Mouse (Mus musculus): ENCODE data around the gene Ccdc88c. TPM values are rescaled to one million over a fixed set of nuclear protein-coding genes. Genes with fewer than 3 reads are reported as not detected.
A peak's percentile ranks its signal among the peaks of the same experiment; 100 is the strongest.

Ccdc88c gene
- polyA plus RNA-seq, 1 experiment from 2014 or later: 6.7 TPM

DNA sequence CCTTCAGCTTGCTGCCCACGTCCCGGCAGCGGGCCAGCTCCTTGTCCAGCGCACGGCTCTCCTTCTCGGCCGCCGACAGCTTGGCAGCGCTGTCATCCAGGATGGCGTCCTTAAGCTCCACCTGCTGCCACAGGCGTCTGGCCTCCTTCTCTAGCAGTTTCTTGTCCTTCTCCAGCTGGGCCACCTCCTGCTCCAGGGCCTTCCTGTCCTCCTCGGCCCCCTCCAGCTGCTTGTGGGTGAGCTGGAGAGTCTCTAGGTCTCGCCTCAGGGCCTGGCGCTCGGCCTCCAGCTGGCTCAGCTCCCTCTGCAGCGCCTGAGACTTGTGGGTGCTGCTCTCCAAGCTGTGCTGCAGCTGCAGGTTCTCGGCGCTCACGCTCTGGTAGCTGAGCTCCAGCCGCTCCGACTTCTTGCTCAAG, 83.9 kb downstream of the Ccdc88c start:
- H3K4me3 ChIP-seq (replicated peaks): no peak overlapping the region
- H3K27ac ChIP-seq (replicated peaks): no peak overlapping the region
- no peaks in the 10 kb centered on the region for H3K36me3 ChIP-seq
- peaks cover 3% of the 10 kb centered on the region; the same call in 1 of the 2 replicates for H3K4me1 ChIP-seq
- H3K4me2 ChIP-seq (replicated peaks): no peak overlapping the region
- ATAC-seq (ENCODE audit: insufficient number of reproducible peaks, low FRiP score, low TSS enrichment, low read depth): no peak
- H3K27me3 ChIP-seq: no peaks in the 10 kb centered on the region
- H3K9ac ChIP-seq: no peak overlapping the region
- no peaks in the 10 kb centered on the region for H3K9me3 ChIP-seq (replicated peaks)
- 87% methylated on average over 21 of the region's 21 CpGs for WGBS

- Histone ChIP-seq H3K27ac (replicated peaks) (no peak overlapping the region), H3K4me2 (replicated peaks) (no peak overlapping the region), H3K27me3 (no peaks in the 10 kb centered on the region), H3K9me3 (replicated peaks) (no peaks in the 10 kb centered on the region), H3K36me3 (no peaks in the 10 kb centered on the region), H3K9ac (no peak overlapping the region), H3K4me3 (replicated peaks) (no peak overlapping the region), H3K4me1 (peaks cover 5% of the 10 kb centered on the region; the same call in 1 of the 2 replicates)
- ATAC-seq (ENCODE audit: insufficient number of reproducible peaks, low FRiP score, low TSS enrichment, low read depth): no peak
- 65% methylated on average over 4 of the region's 4 CpGs for WGBS
These were observed 85.7 kb downstream of the Ccdc88c start for GRCm38 (mm10) chr12:100943146-100943545.

- Histone ChIP-seq H3K27me3 (no peaks in the 10 kb centered on the region), H3K27ac (replicated peaks) (no peak overlapping the region), H3K4me2 (replicated peaks) (no peak overlapping the region), H3K9me3 (replicated peaks) (no peaks in the 10 kb centered on the region), H3K4me3 (replicated peaks) (no peak overlapping the region), H3K4me1 (peaks cover 17% of the 10 kb centered on the region), H3K9ac (no peak overlapping the region), H3K36me3 (no peaks in the 10 kb centered on the region)
- WGBS: 75% methylated on average over 3 of the region's 3 CpGs
- ATAC-seq (ENCODE audit: insufficient number of reproducible peaks, low FRiP score, low TSS enrichment, low read depth): no peak
These were observed 87.5 kb downstream of the Ccdc88c start for GRCm38 (mm10) chr12:100941361-100941760.

DNA sequence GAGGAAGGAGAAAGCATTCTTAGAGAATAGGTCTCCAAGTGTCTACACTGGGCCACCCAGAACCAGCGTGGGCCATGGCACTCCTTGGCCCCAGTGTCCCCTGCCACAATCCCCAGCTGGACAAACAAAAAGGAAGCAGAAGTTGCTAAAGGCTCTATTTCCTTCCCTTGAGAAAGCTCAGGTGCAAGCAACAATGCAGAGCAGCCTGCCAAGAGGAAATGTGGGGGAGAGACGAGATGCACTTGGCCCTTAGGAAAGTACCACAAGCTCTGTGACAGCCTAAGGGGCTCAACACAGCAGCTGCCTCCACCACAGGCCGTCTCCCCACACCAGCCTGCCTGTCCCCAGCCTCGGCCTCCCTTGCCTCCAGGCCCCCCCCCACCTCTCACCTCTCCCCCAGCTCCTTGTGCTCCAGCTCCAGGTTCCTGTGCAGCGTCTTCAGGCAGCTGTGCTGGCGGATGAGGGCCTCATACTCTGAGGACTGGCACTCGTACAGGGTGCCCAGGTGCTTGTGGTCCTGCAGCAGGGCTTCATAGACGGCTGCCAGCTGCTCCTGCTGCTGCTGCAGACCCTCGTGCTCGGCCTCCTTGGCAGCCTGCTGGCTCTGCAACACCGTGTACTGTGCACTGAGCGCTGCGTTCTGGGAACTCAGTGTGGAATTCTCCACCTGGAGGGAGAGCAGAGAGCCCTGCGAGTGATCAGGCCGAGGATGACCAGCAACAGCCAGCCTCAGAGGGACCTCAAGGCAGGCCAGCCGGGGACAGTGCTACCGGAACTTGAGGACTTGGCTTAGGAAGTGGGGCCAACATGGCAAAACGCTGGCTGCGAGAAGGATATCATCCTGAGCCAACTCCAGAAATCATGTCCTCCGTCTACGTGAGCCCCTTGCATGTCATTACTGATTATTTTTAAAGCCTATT, 91.2 kb downstream of the Ccdc88c start:
- Histone ChIP-seq H3K9ac (no peak overlapping the region), H3K9me3 (replicated peaks) (no peaks in the 10 kb centered on the region), H3K27ac (replicated peaks) (peak overlapping the region; percentile 24), H3K36me3 (no peaks in the 10 kb centered on the region), H3K27me3 (no peaks in the 10 kb centered on the region), H3K4me1 (peaks cover 17% of the 10 kb centered on the region), H3K4me2 (replicated peaks) (no peak overlapping the region), H3K4me3 (replicated peaks) (no peak overlapping the region)
- ATAC-seq (ENCODE audit: insufficient number of reproducible peaks, low FRiP score, low TSS enrichment, low read depth): peak; percentile 36
- 56% methylated on average over 21 of the region's 21 CpGs for WGBS

DNA sequence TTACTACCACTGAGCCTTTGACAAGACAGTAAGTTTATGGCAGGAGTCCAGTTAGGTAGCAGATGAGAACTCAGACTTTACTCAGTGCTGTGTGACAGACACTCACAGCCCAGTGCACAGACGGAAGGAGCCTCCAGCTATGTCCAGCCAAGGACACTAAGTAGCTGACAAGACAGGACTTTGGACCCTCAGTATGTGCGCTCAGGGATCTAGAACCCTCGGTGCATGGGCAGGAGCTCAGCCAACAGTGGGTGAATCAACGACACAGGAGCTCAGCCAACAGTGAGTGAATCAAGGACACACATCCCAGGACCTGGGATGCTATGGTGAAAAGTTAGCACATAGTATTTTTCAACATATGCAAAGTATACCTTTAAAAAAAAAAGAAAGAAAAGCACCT, 92.1 kb downstream of the Ccdc88c start:
- Histone ChIP-seq H3K9ac (no peak overlapping the region), H3K27ac (replicated peaks) (no peak overlapping the region), H3K4me1 (peaks cover 17% of the 10 kb centered on the region), H3K36me3 (no peaks in the 10 kb centered on the region), H3K27me3 (no peaks in the 10 kb centered on the region), H3K9me3 (replicated peaks) (no peaks in the 10 kb centered on the region), H3K4me3 (replicated peaks) (no peak overlapping the region), H3K4me2 (replicated peaks) (no peak overlapping the region)
- no peak; the same call in 1 of the 2 replicates for ATAC-seq (ENCODE audit: insufficient number of reproducible peaks, low FRiP score, low TSS enrichment, low read depth)
- 79% methylated on average over 4 of the region's 4 CpGs for WGBS

DNA sequence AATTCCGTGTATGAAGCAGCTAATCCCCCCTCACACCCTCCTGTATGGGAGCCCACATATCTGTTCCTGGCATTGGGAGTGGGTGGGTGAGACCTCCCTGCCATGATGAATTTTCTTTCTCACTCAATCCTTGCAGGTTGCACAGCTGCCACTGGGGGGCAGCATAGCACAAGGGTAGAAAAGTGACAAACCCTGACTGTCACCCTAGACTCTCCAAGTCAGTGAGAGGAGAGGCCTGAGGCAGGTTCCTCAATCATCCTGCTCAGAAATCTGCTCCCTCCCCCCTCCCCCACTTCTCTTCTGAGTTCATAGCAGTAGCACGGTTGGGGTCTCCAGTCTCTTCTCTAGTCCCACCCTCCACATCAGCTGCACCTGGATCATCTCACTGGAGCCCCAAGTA, 92.7 kb downstream of the Ccdc88c start:
- no peak overlapping the region for H3K4me3 ChIP-seq (replicated peaks)
- no peaks in the 10 kb centered on the region for H3K36me3 ChIP-seq
- WGBS: 11% methylated on average over 2 of the region's 2 CpGs
- no peaks in the 10 kb centered on the region for H3K9me3 ChIP-seq (replicated peaks)
- no peak for ATAC-seq (ENCODE audit: insufficient number of reproducible peaks, low FRiP score, low TSS enrichment, low read depth)
- no peak overlapping the region for H3K4me2 ChIP-seq (replicated peaks)
- H3K4me1 ChIP-seq: peaks cover 17% of the 10 kb centered on the region
- H3K27me3 ChIP-seq: no peaks in the 10 kb centered on the region
- no peak overlapping the region for H3K27ac ChIP-seq (replicated peaks)
- H3K9ac ChIP-seq: no peak overlapping the region

GRCm38 (mm10) chr12:100934796-100935195, 94.1 kb downstream of the Ccdc88c start:
- no peaks in the 10 kb centered on the region for H3K36me3 ChIP-seq
- ATAC-seq (ENCODE audit: insufficient number of reproducible peaks, low FRiP score, low TSS enrichment, low read depth): no peak
- no peak overlapping the region for H3K4me2 ChIP-seq (replicated peaks)
- H3K9ac ChIP-seq: no peak overlapping the region
- no peaks in the 10 kb centered on the region for H3K9me3 ChIP-seq (replicated peaks)
- WGBS: 77% methylated on average over 5 of the region's 5 CpGs
- H3K4me1 ChIP-seq: peaks cover 12% of the 10 kb centered on the region
- no peak overlapping the region for H3K27ac ChIP-seq (replicated peaks)
- no peaks in the 10 kb centered on the region for H3K27me3 ChIP-seq
- H3K4me3 ChIP-seq (replicated peaks): no peak overlapping the region

GRCm38 (mm10) chr12:100931653-100932052, 97.2 kb downstream of the Ccdc88c start:
- ATAC-seq (ENCODE audit: insufficient number of reproducible peaks, low FRiP score, low TSS enrichment, low read depth): no peak
- Histone ChIP-seq H3K4me2 (replicated peaks) (no peak overlapping the region), H3K27ac (replicated peaks) (no peak overlapping the region), H3K36me3 (no peaks in the 10 kb centered on the region), H3K4me3 (replicated peaks) (no peak overlapping the region), H3K9me3 (replicated peaks) (no peaks in the 10 kb centered on the region), H3K27me3 (no peaks in the 10 kb centered on the region), H3K9ac (no peak overlapping the region), H3K4me1 (no peaks in the 10 kb centered on the region)
- 89% methylated on average over 14 of the region's 14 CpGs for WGBS

DNA sequence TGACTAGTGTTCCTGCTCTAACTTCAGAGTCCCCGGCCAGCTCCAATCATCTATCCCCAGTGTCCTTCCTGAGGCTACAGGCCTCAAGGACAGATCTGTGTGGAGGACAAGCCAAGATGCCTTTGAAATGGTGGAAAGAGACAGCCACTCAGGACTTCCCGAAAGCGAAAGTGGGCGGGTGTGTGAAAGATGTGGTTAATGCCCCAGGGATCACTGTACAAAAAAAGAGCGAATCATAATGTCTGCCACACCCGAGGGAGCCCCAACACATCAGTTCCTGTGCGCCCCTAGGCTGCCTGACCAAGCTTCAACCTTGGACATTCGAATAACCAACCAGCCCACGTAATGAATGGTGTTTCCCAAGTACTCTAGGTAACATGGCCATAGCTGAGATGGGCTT, 100.6 kb downstream of the Ccdc88c start:
- H3K27me3 ChIP-seq: no peaks in the 10 kb centered on the region
- ATAC-seq (ENCODE audit: insufficient number of reproducible peaks, low FRiP score, low TSS enrichment, low read depth): no peak
- H3K4me2 ChIP-seq (replicated peaks): no peak overlapping the region
- H3K27ac ChIP-seq (replicated peaks): no peak overlapping the region
- whole genome bisulfite sequencing: 83% methylated on average over 9 of the region's 9 CpGs
- H3K9ac ChIP-seq: no peak overlapping the region
- H3K4me1 ChIP-seq: no peaks in the 10 kb centered on the region
- H3K9me3 ChIP-seq (replicated peaks): no peaks in the 10 kb centered on the region
- H3K36me3 ChIP-seq: no peaks in the 10 kb centered on the region
- H3K4me3 ChIP-seq (replicated peaks): no peak overlapping the region

GRCm38 (mm10) chr12:100925644-100926619, 102.9 kb downstream of the Ccdc88c start:
- Histone ChIP-seq H3K27me3 (no peaks in the 10 kb centered on the region), H3K9ac (no peak overlapping the region), H3K4me1 (no peaks in the 10 kb centered on the region), H3K4me3 (replicated peaks) (no peak overlapping the region), H3K36me3 (no peaks in the 10 kb centered on the region), H3K27ac (replicated peaks) (no peak overlapping the region), H3K9me3 (replicated peaks) (no peaks in the 10 kb centered on the region), H3K4me2 (replicated peaks) (no peak overlapping the region)
- 65% methylated on average over 14 of the region's 14 CpGs for WGBS
- no peak for ATAC-seq (ENCODE audit: insufficient number of reproducible peaks, low FRiP score, low TSS enrichment, low read depth)

- Histone ChIP-seq H3K4me1 (no peaks in the 10 kb centered on the region), H3K27me3 (no peaks in the 10 kb centered on the region), H3K4me3 (replicated peaks) (no peak overlapping the region), H3K4me2 (replicated peaks) (no peak overlapping the region), H3K9me3 (replicated peaks) (no peaks in the 10 kb centered on the region), H3K36me3 (no peaks in the 10 kb centered on the region), H3K9ac (no peak overlapping the region), H3K27ac (replicated peaks) (no peak overlapping the region)
- 75% methylated on average over 15 of the region's 15 CpGs for WGBS
- ATAC-seq (ENCODE audit: insufficient number of reproducible peaks, low FRiP score, low TSS enrichment, low read depth): no peak
These were observed 104.1 kb downstream of the Ccdc88c start for GRCm38 (mm10) chr12:100924646-100925339.
